Mouse (Mus musculus) forebrain, embryonic 12.5 days (tissue): ENCODE data around the gene 0610037L13Rik. TPM values are rescaled to one million over a fixed set of nuclear protein-coding genes. Genes with fewer than 3 reads are reported as not detected.

ENCODE experiments used
- ATAC-seq: fragments of 200-750 bp; cut with Nextera tagmentation; 2 replicates; pipeline ENCODE4 v1.8.0; 2017; ENCODE audit warnings: moderate TSS enrichment; ENCODE audit not compliant: low FRiP score
- H3K27ac ChIP-seq: fragments of 300-500 bp; sonication (generic); 2 replicates; pipeline ENCODE4 v1.5.1; 2016; ENCODE audit warnings: mild to moderate bottlenecking
- H3K27me3 ChIP-seq: fragments of 300-500 bp; sonication (generic); 2 replicates; pipeline ENCODE4 v1.6.1; 2016; ENCODE audit warnings: mild to moderate bottlenecking
- H3K36me3 ChIP-seq: fragments of 300-500 bp; sonication (generic); replicated peaks from 2 replicates; pipeline ENCODE4 v1.6.1; 2016; ENCODE audit warnings: mild to moderate bottlenecking
- H3K4me1 ChIP-seq: fragments of 300-500 bp; sonication (generic); 2 replicates; pipeline ENCODE4 v1.6.1; 2016
- H3K4me2 ChIP-seq: fragments of 300-500 bp; sonication (generic); 2 replicates; pipeline ENCODE4 v1.6.1; 2016; ENCODE audit warnings: mild to moderate bottlenecking, moderate library complexity
- H3K4me3 ChIP-seq: fragments of 300-500 bp; sonication (generic); replicated peaks from 2 replicates; pipeline ENCODE4 v1.5.1; 2016; ENCODE audit warnings: mild to moderate bottlenecking
- H3K9ac ChIP-seq: fragments of 300-500 bp; sonication (generic); 2 replicates; pipeline ENCODE4 v1.6.1; 2016; ENCODE audit warnings: mild to moderate bottlenecking
- H3K9me3 ChIP-seq: fragments of 300-500 bp; sonication (generic); 2 replicates; pipeline ENCODE4 v1.6.1; 2016
- WGBS: fragments of 180-500 bp; shearing (Covaris S2); methylation state at CpG from one replicate; pipeline ENCODE4 v1.1.7; 2016; 5-methylcytosine and 5-hydroxymethylcytosine counted together
- polyA plus RNA-seq: library from polyadenylated mRNA; unstranded; fragments of >200 nt; fragmentation: Nextera tagmentation; extraction: Ambion mirVana; gene quantifications from 2 replicates; pipeline ENCODE4 v1.2.1, GENCODE M21; 2016

Gene 0610037L13Rik
- polyA plus RNA-seq, 1 experiment from 2014 or later = 110 TPM

DNA sequence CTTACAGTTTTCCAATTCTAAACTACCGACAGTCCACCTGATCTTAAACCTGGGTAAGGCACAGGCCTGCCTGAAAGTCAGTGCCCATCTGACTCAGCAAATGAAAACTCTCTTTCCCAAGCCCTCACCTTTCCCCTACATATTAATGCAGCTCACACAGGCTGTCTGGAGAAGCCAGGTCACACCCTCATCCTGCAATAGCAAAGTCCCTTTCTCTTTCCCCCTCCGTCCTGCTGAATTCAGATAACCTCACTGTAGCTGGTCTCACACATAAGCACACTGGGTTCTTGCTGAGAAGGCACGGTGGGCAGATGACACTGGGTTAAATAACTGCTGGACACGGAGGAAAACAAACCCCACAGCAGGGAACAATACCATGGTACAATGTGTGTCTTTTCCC lies 32.3 kb downstream of the 0610037L13Rik start:
- Histone ChIP-seq H3K27me3 (no peaks in the 10 kb centered on the region), H3K36me3 (no peaks in the 10 kb centered on the region), H3K4me2 (no peak overlapping the region), H3K9me3 (no peaks in the 10 kb centered on the region), H3K4me1 (peaks cover 14% of the 10 kb centered on the region), H3K27ac (no peak overlapping the region), H3K9ac (no peak overlapping the region), H3K4me3 (no peak overlapping the region)
- no peak for ATAC-seq
- 72% methylated on average over 4 of the region's 4 CpGs for WGBS

GRCm38 (mm10) chr4:107923145-107923802 lies 33.7 kb downstream of the 0610037L13Rik start, which contains the start of gene Cpt2:
Cpt2 (minus strand) TSS chr4:107923610.
- ATAC-seq = peak; percentile 96
- under 1% methylated on average over 38 of the region's 38 CpGs for WGBS
- peak within 1 kb of the TSS; percentile 82 for H3K9ac ChIP-seq
- H3K27me3 ChIP-seq = no peaks in the 10 kb centered on the region
- H3K4me1 ChIP-seq = peaks cover 14% of the 10 kb centered on the region
- H3K4me3 ChIP-seq = peak within 1 kb of the TSS; percentile 77
- H3K36me3 ChIP-seq = no peaks in the 10 kb centered on the region
- peak within 1 kb of the TSS; percentile 84 for H3K4me2 ChIP-seq
- no peaks in the 10 kb centered on the region for H3K9me3 ChIP-seq
- peak within 1 kb of the TSS; percentile 61; the same call in 1 of the 2 replicates for H3K27ac ChIP-seq

- 47% methylated on average over 7 of the region's 7 CpGs for WGBS
- peak; percentile 62 for ATAC-seq
- Histone ChIP-seq H3K4me1 (peaks cover 14% of the 10 kb centered on the region), H3K9me3 (no peaks in the 10 kb centered on the region), H3K27me3 (no peaks in the 10 kb centered on the region), H3K4me3 (peak overlapping the region; percentile 77), H3K27ac (no peak overlapping the region), H3K36me3 (no peaks in the 10 kb centered on the region), H3K9ac (no peak overlapping the region), H3K4me2 (peak overlapping the region; percentile 84)
Observed at GRCm38 (mm10) chr4:107923803-107924194, 34.2 kb downstream of the 0610037L13Rik start.

GRCm38 (mm10) chr4:107928269-107928668 lies 38.7 kb downstream of the 0610037L13Rik start:
- no peak overlapping the region for H3K4me3 ChIP-seq

DNA sequence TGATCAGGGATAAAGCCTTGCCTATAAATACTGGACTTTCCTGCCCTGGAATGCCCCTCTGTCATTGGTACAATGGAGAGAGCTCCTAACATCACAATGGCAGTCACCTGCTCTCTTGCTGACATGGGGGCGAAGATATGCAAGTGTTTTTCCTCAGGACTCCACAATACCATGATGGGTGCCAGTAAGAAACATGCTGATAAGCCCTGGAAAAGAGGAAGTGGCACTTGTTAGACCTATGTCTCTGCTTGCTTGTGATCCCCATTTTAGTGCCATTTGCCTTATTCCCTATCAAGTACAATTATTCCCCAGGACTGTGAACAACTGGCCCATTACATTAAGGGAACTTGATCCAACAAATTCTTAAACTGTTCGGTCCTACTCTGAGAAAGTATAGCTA lies 39.1 kb downstream of the 0610037L13Rik start:
- Histone ChIP-seq H3K4me3 (no peak overlapping the region), H3K4me2 (no peak overlapping the region), H3K4me1 (no peaks in the 10 kb centered on the region), H3K36me3 (no peaks in the 10 kb centered on the region), H3K27ac (no peak overlapping the region), H3K9me3 (no peaks in the 10 kb centered on the region), H3K9ac (no peak overlapping the region), H3K27me3 (no peaks in the 10 kb centered on the region)
- WGBS = 83% methylated on average over 2 of the region's 2 CpGs
- ATAC-seq = no peak

More at GRCm38 (mm10) chr4:107928269-107928668, 38.7 kb downstream of the 0610037L13Rik start:
- 66% methylated on average over 2 of the region's 2 CpGs for WGBS
- no peak overlapping the region for H3K27ac ChIP-seq
- no peaks in the 10 kb centered on the region for H3K4me1 ChIP-seq
- H3K36me3 ChIP-seq = no peaks in the 10 kb centered on the region
- H3K27me3 ChIP-seq = no peaks in the 10 kb centered on the region
- no peak overlapping the region for H3K4me2 ChIP-seq
- ATAC-seq = no peak
- H3K9ac ChIP-seq = no peak overlapping the region
- H3K9me3 ChIP-seq = no peaks in the 10 kb centered on the region

- WGBS = 83% methylated on average over 3 of the region's 3 CpGs
- H3K4me2 ChIP-seq = no peak overlapping the region
Observed at GRCm38 (mm10) chr4:107931453-107931852, 41.8 kb downstream of the 0610037L13Rik start.

DNA sequence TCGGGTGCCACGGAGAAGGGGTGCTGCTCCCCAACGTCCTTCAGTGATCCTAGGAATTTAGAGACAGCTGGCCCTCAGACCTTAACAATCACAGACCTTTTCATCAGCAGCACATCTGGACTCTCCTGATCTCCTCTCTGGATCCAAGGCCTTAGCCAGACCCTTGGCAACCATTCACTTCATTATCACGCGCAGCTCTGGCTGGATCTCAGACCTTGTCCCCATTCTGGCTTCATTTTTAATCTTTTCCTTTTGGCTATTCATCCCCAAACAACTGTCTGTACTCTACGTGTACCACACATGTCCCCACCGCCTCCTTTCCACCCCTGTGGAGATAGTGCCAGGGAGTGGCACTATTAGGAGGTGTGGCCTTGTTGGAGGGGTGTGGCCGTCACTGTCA lies 43.6 kb downstream of the 0610037L13Rik start:
- Histone ChIP-seq H3K4me3 (no peak overlapping the region), H3K9me3 (no peaks in the 10 kb centered on the region), H3K27ac (no peak overlapping the region), H3K36me3 (no peaks in the 10 kb centered on the region), H3K4me1 (no peaks in the 10 kb centered on the region), H3K27me3 (no peaks in the 10 kb centered on the region), H3K4me2 (no peak overlapping the region), H3K9ac (no peak overlapping the region)
- WGBS = 84% methylated on average over 8 of the region's 8 CpGs
- ATAC-seq = no peak

More at GRCm38 (mm10) chr4:107931453-107931852, 41.8 kb downstream of the 0610037L13Rik start:
- no peak overlapping the region for H3K9ac ChIP-seq
- no peak for ATAC-seq
- no peak overlapping the region for H3K4me3 ChIP-seq
- H3K4me1 ChIP-seq = no peaks in the 10 kb centered on the region
- no peaks in the 10 kb centered on the region for H3K36me3 ChIP-seq
- no peaks in the 10 kb centered on the region for H3K27me3 ChIP-seq
- H3K9me3 ChIP-seq = no peaks in the 10 kb centered on the region
- no peak overlapping the region for H3K27ac ChIP-seq

- no peak for ATAC-seq
- Histone ChIP-seq H3K27me3 (peaks cover 3% of the 10 kb centered on the region; the same call in 1 of the 2 replicates), H3K27ac (no peak overlapping the region), H3K9ac (no peak overlapping the region), H3K9me3 (no peaks in the 10 kb centered on the region), H3K36me3 (no peaks in the 10 kb centered on the region), H3K4me1 (no peaks in the 10 kb centered on the region), H3K4me2 (no peak overlapping the region), H3K4me3 (no peak overlapping the region)
- 75% methylated on average over 3 of the region's 3 CpGs for WGBS
Observed at GRCm38 (mm10) chr4:107935254-107935653, 45.6 kb downstream of the 0610037L13Rik start.

DNA sequence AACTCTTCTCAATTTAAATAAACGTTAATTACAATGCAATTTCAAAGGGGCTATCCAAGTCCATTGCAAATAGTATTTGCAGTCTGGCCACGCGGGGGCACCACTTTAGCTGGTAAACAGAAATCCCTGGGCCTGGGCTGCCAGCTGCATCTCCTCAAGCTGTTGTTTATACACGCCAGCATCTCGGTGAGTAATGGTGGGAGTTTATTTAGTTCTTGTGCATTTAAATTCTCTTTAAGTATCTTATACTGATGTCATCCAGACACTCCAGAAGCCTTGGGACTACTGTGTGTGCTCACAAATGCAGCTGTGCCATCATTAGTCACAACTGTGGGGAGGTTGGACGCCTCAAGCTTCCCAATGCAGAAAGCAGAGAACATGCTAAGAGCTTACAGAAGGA lies 47.7 kb downstream of the 0610037L13Rik start:
- Histone ChIP-seq H3K4me1 (no peaks in the 10 kb centered on the region), H3K4me3 (no peak overlapping the region), H3K9me3 (no peaks in the 10 kb centered on the region), H3K4me2 (no peak overlapping the region), H3K27ac (no peak overlapping the region), H3K9ac (no peak overlapping the region), H3K27me3 (peaks cover 3% of the 10 kb centered on the region; the same call in 1 of the 2 replicates), H3K36me3 (no peaks in the 10 kb centered on the region)
- ATAC-seq = no peak
- WGBS = 27% methylated on average over 6 of the region's 6 CpGs

- Histone ChIP-seq H3K9ac (no peak overlapping the region), H3K9me3 (no peaks in the 10 kb centered on the region), H3K4me1 (no peaks in the 10 kb centered on the region), H3K36me3 (no peaks in the 10 kb centered on the region), H3K27me3 (peaks cover 3% of the 10 kb centered on the region; the same call in 1 of the 2 replicates), H3K4me2 (no peak overlapping the region), H3K4me3 (no peak overlapping the region), H3K27ac (no peak overlapping the region)
- WGBS = 86% methylated on average over 2 of the region's 2 CpGs
- ATAC-seq = no peak
Observed at GRCm38 (mm10) chr4:107938124-107938523, 48.5 kb downstream of the 0610037L13Rik start.

- Histone ChIP-seq H3K4me3 (no peak overlapping the region), H3K27ac (no peak overlapping the region), H3K4me2 (no peak overlapping the region), H3K9ac (no peak overlapping the region), H3K36me3 (no peaks in the 10 kb centered on the region), H3K4me1 (no peaks in the 10 kb centered on the region), H3K27me3 (peaks cover 3% of the 10 kb centered on the region; the same call in 1 of the 2 replicates), H3K9me3 (no peaks in the 10 kb centered on the region)
- WGBS = 91% methylated on average over 7 of the region's 7 CpGs
- ATAC-seq = no peak
Observed at GRCm38 (mm10) chr4:107942741-107943140, 53.1 kb downstream of the 0610037L13Rik start.

DNA sequence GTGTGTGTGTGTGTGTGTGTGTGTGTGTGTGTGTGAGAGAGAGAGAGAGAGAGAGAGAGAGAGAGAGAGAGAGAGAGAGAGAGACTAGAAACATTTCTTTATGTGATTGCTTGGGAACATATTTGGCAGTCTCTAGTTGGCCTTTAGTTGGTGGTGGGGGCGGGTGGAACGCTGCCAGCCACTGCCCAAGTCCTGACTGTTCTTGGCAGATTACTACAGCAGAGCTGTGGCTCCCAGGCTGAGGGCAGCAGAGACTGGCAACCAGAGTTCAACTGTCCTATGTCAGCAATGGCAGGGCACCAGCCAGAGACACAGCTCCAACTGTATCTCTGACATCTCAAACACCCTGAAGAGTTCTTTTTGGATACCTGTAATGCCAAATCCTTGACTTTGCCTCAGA lies 54.5 kb downstream of the 0610037L13Rik start:
- Histone ChIP-seq H3K4me3 (no peak overlapping the region), H3K9me3 (no peaks in the 10 kb centered on the region), H3K27me3 (peaks cover 3% of the 10 kb centered on the region; the same call in 1 of the 2 replicates), H3K27ac (no peak overlapping the region), H3K36me3 (no peaks in the 10 kb centered on the region), H3K4me1 (no peaks in the 10 kb centered on the region), H3K9ac (no peak overlapping the region), H3K4me2 (no peak overlapping the region)
- no peak for ATAC-seq
- WGBS = 81% methylated on average over 2 of the region's 2 CpGs
